Mouse (Mus musculus): ENCODE measurements at regions not wholly inside any gene's neighbourhood (a gene's known extent, or its start where the extent isn't known, plus 50 kb on each side); places are given as distances from the start of the nearest gene placed in this dataset.

- TF ChIP-seq NANOG (IDR thresholded peaks at IDR 0.05; ENCODE audit: borderline replicate concordance, low read length) (no peak), CTCF (conservative IDR thresholded peaks at IDR 0.05; ENCODE audit: low read length) (no peak), POU5F1 (IDR thresholded peaks at IDR 0.05; ENCODE audit: borderline replicate concordance, low read length) (no peak)
Observed at GRCm38 (mm10) chr9:74811437-74811836, 50.3 kb upstream of the Onecut1 start.
